Mouse (Mus musculus) adrenal gland, adult 8-10 months (tissue): ENCODE results near the gene Bcar3. TPM values are rescaled to one million over a fixed set of nuclear protein-coding genes. Genes with fewer than 3 reads are reported as not detected.

Experiments used
- DNase-seq: peaks from one replicate; pipeline ENCODE4 v3.0.0; 2022
- total RNA-seq, 4 experiments: library from RNA; stranded (reverse); gene quantifications; 2 replicates each; pipeline ENCODE4 v1.2.4; 2022

Bcar3 gene
- total RNA-seq, 4 experiments from 2014 or later = 64.1 to 91.3 (median 70.4) TPM

DNA sequence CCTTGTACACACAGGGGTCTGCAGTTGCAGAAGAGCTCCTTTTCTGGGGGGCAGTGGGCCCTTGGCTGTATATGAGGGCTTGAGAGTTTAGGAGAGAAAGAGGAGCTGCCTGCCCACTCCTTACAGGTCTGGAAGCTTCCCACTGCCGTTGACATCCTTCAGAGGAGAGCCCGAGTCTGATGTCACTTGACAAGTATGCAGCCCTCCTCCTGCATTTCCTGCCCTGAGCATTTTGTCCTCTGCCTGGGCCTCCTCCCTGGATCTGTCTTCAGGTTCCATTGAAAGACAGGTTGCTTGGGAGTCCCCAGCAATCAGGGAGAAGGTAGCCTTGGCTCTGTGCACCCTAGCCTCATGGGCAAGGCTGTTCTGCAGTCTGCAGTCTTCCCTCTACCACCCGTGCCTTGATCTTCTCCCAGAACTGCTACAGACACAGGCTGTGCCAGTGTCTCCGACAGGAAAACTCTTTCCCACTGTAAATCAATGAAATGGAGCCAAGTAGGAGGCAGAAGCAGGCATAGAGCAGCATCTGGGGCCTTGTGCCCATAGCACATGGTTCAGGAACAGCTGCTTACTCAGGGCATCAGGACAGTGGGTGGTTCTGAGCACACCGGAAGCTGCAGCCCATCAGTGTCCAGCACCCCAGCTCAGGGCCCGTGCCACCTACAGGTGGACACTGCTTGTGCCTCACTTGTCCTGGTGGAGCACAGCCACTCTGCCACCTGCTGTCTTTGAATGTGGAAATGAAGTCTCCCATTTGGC, 221.8 kb downstream of the Bcar3 start:
- no peak for DNase-seq

DNA sequence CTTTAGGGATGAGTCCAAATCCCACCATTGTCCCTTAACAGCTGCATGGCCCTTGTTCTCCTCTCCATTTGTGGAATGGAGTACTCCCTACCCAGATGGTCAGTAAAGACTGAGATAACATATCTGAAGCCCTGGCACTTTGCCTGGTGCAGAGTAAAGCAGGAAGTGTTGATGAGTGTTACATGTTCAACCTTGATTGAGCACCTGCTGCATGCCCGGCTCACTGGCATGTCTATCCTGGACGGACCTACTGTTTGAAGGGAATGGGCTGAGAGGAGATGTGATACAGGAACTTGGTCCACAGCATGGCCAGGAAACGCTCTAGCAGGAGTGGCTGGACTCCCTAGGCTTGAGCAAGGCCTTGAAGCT, 222.4 kb downstream of the Bcar3 start:
- DNase-seq = no peak

DNA sequence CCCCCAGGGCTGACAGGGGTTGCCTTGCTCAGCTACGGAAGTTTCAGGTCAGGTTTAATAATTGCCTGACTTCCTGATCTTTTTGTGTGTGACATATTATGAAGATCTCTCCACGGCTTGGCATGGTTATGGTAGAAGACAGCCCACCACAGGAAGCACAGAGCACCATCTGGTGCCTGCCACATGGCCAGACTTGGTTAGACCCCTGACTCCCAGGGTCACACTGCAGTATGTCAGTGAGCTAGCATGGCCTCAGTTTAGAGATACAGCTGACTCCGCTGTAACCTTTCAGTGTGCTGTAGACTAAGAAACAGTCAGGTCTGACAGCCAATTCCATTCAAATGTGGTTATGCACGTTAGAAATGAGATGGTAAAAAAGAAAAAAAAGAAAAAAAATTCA, 223.8 kb downstream of the Bcar3 start:
- no peak for DNase-seq

DNA sequence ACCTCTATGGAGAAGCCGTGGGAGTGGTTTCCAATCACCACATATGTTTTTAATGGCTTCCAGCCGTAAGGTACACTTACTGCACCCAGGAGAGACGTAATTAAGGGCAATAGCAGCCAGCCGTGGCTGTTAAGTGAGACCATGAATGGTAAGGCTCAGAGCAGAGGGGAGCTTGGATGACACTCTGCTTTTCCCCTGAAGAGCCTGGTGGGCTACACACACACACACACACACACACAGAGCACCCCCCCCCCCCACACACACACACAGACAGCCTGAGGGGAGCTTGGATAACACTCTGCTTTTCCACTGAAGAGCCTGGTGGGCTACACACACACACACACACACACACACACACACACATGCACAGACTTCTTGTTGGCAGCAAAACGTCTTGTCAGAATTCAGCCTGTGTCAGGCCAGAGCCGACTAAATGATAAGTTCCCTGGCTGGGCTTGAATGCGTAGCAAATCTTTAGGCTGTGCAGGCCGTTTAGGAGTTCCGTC, 224.3 kb downstream of the Bcar3 start:
- no peak for DNase-seq

DNA sequence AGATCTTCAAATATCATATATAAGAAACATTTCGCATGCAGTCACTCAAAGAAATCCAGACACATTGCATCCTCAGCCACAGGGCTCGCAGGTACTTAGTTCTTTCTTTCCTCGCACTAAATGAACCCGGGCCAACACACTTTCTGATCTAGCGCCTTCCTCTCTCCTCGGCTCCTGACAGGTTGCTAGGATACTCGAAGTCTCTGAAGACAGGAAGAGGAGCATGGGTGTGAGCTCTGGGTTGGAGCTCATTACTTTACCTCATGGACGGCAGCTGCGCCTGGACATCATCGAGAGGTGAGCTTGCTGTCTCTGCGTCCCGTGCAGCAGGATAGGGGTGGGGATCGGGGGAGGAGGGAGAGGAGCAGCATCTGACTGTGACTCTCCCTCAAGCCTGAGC, 225.1 kb downstream of the Bcar3 start:
- DNase-seq = no peak

DNA sequence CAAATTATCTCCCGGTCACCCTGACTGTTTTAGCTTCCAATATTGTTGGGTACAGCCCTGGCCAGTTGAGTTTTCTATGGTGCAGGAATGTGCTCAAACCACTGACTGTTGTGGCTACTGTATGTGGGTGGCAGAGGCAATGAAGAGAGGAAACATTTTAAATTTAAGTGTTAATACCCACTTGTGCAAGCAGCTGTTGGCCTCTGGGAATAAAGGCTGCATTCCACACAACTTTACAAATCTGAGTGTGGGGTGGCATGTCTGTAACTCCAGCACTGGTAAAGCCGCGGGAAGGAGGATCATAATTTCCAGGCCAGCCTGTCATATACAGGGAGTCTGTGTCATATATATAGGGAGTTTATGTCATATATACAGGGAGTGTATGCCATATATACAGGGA, 226.4 kb downstream of the Bcar3 start:
- no peak for DNase-seq

DNA sequence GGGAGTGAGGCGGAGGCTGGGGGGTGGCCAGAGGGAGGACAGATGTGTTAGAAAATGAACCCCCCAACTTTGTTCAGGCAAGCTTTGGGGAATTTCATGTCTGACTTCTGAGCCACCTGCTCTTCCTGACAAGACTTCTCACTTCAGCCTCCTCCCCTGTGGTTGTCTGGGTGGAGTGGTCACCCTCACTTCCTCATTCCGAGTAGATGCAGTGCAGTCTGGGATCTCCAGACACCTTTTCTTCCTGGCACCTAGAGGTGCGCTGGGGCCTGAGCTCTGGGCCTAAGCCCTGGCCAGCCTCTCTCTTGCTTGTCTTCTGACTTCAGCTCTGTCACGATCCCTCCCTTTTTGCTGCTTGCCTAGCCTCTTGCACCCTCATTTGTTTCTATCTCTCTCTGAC, 226.9 kb downstream of the Bcar3 start:
- DNase-seq = no peak

DNA sequence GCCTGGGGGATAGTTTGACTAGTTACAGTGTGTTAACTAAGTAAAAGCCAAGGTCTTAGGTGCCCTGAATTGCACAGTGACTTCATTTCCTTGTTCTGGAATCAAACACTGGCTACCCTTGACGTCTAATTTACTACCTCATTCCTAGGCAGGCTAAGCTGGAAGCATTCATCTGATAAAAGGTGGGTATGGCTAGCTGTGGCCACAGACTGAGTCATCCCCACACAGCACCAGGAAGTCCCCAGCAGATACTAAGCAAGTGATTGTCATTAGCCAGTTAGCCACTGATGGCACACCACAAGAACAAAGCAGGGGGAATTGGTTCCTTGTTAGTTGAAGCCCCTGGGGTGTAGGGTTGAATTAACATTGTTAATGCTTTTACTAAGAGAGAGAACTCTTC, 227.4 kb downstream of the Bcar3 start:
- no peak for DNase-seq

DNA sequence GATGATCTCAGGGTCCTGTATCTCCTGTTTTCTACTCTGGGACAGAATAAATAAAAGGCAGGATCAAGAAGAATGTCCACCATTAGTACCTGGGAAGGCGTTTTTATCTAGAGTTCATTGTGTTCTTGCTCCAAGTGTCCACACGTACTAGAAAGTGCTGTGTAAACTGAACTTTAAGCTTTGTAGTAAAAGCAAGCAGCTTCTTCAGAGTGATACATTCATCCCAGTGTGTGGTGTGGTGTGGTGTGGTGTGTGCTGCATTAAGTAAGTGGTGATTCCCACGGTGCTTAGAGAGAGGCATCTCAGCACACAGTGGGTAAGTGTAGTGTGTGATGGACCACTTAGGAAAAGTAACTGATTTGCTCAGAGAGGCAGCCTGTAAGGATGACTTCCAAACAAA, 234.5 kb downstream of the Bcar3 start:
- DNase-seq = no peak

DNA sequence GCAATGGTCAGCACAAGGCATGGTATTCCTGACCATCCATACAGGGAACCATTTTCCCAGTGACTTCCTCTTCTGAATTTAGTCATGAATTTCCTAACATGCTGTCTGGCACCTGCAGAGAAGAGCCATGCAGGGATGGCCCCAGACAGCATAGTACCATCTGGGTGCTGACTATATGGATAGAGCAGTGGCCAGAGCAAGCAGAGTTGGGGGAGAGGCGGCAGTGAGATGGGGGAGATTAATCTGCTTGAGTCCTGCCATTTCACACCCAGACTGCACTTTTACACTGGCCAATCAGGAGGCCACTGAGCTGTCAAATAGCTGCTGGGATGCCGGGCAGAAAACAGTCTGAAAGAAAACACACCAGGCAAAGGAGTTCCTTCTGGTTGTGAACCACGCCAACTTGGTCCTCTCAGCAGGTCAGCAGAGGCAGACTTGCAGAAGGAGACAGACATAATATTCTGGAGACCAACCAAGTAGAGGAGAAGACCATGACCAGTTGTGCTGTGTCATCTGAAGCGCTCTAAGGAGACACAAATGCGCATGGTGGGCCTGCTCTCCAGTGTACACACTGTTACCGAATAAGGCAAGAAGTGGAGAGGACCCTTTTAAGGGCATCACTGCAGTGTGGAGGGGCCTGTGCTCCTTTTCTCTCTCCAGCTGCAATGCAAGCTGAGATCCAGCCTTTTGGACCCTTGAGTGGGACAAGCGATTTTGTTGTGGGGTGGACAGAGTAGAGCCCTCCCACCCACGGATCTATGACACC, 242.2 kb downstream of the Bcar3 start:
- no peak for DNase-seq

DNA sequence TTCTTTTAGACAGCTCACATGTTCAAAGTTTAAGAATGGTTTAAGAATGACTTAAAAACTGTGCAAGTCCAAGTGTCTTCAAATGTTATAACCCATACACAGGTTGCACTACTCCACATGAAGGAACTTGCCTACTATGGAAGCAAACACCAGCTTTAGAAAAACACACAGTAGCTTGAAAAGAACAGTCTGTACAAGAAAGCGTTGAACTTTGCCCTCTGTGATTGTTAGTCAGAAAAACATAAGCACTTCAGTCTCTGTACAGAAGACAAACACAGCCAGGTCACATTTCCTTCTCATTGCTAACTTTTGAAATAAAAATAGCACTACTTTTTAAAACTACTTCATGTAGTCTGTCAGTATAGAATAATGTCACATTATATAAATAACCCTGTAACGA, 244.9 kb downstream of the Bcar3 start:
- no peak for DNase-seq

DNA sequence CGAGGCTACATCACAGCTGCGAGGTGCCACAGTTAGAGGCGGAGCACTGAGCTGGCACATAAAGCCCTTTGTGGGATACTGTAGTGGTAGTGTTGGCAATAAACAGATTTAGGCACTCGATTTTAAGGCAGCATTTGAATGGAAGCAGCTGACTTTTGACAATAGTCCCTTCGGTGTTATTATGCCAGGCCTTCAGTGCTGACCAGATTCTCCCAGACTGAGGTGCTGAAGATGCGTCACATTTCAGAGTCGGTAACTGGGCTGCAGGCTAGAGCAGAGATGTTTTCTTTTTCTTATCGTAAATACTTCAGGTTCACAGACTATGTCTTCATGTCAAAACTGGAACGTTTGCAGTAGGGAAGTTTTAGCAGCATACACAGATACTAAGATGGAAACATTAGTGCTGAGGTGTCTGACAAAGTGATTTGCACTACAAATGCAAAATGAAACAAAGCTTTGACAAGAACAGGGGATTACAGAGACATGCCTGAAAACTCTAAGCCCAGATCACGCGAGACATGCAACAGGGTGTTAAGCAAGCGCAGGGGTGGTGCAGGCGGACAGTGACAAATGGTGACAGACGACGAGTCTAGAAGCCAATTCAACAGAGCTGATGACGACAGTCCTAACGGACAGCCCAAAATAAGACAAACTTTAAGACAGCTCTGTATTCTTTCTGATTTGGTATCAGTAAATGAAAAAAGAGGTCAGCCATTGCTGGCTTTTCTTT, 246.2 kb downstream of the Bcar3 start:
- no peak for DNase-seq

DNA sequence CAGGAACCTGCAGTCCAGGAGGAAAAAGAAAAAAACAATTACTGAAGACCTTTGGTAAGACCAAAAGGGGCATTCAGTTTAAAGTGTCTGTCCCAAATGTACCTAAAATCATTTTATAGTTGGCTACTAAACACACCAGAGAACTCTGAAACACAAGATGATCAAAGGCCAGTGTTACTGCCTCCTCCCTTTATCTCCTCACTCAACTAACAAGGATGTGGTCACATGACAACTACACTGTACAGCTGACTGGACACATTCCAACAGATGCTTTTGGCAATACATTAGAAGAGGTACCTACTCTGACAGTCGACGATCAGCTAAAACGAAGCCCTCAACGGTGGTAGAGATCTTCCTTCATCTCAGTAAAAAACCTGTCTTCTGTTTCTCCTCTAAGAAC, 247.0 kb downstream of the Bcar3 start:
- no peak for DNase-seq

DNA sequence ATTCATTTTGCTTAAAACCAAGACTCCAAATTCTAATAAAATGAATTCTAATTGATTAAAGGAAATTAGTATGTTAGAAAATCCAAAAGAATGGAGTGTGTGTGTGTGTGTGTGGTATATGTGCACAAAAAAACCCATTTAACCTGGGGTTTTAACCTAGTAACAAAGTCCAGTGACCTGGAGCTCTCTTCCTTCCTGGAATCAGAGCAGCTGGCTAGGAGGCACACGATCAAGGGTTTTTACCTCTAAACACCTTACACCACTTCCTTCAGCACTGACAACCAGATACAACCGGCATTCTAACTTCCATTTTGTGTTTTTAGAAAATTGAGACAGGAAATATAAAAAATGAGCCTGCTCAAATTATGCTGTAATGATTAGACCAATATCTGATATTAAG, 251.4 kb downstream of the Bcar3 start:
- DNase-seq = no peak

DNA sequence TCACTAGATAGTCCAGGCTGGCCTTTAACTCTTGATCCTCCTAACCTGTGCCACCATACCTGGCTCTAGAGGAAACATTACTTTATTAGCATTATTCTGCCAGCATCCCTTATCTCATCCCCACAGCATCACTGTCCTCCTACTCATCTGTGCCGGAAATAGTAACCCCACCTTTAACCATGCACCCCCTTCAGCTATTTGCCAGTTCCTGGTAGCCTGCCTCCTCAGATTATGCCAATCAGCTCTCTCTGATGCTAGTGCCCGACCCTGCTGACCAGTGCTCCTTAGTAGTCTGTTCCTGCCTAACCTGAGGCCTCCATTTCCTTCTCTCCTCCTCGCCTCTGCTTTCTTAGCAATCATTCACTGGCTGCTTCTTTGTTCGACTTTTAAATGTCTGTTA, 253.5 kb downstream of the Bcar3 start:
- DNase-seq = no peak

DNA sequence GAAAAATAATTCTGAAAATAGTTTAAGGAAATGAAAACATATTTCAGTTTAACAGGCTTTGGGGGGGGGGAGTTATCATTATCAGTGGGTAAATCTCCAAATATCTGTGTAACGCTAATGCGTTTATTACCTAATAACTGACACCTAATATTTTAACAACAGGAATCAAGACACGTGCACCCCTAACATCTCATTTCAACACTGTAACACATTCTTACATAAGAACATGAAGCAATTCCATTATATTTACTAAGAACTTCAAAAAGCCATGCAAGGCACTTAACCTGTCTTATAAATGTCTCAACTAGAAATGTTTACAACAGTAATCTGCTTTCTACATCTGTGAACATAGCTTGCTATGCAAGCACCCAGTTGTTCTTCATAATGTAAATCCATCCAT, 257.2 kb downstream of the Bcar3 start:
- no peak for DNase-seq

DNA sequence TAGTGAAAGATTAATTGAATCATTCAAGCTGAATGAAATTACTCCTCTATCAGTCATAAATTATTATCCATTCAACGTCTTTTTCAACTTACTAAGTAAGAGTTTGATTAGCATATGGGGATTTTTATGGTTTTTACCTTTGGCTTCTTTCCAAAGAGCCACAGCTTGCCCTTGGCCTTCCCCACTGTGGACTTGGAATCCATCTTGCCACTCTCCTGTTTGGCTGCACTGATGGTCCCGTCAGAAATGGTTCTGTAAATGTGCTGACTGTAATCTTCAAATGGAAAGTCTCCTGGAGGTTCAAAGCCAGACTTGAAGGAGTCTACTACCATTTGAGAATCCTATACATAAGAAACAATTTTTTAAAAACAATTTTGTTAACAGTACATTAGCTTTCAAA, 263.8 kb downstream of the Bcar3 start:
- no peak for DNase-seq

DNA sequence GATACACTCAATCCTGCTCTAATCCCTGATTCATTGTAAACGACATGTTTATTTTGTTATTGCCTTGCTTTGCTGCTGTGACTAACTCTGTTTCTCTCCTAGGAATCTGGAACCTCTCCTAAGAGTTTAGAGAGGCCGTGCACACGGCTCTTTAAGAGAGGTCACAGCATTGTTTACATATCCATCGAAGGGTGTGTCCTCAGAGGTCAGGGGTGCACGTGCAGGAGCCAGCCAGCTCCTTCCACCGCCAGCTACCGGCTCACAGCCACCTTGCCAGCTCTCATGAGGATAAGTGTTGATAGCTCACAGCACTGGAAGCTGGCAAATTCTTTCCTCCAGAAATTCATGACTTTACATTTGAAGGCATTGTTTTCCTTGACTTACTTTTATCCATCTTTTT, 271.3 kb downstream of the Bcar3 start:
- no peak for DNase-seq

DNA sequence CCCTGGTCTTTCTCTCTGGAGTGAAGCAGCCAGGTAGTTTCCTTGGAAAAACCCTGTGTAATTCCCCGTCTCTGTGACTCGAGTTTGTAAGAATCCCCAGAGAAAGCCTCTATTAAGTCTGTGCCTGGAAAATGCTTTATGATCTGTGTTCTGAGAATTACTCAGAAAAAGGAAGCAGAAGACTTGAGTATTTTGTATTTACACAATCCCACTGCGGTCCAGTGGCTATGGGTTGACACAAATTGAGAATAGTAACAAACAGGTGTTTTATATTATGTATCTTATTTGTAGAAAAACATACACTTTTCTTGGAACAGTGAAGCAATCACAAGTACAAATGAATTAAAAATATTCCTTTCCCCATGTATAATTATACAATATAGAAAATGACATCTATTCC, 272.2 kb downstream of the Bcar3 start:
- DNase-seq = no peak

DNA sequence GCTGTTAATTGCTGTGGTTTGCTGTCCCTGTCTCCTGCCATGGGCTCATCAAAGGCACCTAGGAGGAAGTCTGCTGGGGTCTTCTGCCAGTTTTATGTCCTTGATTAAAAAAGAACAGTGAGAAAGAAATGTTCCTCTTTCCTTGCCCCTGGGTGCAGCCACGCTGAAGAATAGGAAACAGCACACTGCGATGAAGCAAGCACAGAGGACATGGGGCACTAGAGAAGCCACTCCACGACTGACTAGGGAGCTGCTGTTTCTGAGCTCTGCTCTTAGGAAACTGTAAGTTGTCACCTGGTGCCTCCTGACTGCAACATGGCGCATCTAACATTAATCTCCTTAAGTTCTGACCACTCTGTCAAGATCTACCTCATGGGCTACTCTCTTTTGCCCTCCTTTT, 272.6 kb downstream of the Bcar3 start:
- DNase-seq = no peak

DNA sequence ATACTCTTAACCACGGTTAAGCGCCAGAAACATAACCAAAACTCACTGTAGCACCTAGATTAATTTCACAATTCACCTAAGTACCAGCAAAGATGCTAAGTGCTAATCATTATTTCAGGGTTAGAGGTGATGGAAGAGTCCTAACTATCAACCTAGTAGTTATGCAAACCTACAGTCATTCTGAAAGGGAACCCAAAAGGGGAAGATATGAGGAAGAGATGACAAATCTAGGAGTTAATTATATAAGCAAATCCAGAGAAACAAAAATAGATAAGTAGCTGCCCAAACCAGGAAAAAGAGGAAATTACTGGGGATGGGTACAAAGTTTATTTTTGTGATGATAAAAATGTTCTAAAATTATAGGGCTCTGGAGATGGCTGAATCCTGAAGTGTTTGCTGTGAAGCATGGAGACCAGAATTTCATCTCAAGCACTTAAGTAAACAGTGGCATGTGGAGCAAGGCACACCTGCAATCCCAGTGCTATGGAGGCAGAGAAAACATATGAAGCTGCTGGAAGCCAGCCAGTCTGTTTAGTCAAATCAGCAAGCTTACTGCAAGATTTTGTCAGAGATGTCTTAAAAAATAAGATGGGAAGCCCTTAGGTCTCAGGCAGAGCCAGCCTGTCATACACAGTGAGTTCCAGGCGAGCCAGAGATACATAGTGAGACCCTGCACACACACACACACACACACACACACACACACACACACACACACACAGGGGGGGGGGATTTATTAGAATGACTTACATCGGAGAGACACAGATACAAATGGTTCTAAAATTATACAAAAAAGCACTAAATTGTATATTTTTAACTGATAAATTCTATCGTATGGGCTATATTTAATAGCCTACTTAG, 279.7 kb downstream of the Bcar3 start:
- DNase-seq = no peak

DNA sequence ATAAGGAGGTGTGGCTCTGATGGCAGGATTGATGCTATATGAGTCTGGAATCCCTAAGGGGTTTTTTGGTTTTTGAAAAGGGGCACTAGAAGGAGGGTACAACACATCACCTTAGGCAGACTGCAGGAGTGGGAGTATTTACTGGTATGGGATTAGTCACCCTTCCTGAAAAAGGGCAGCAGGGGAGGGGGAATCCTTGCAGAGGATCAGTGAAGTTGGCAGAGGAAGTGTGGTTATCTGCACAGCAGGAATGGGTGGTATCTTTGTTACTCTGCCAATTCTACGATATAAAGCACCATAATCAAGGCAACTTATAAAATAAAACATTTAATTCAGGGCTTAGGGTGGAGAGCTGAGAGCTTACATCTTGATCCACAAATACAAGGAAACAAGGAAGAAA, 281.0 kb downstream of the Bcar3 start:
- no peak for DNase-seq

DNA sequence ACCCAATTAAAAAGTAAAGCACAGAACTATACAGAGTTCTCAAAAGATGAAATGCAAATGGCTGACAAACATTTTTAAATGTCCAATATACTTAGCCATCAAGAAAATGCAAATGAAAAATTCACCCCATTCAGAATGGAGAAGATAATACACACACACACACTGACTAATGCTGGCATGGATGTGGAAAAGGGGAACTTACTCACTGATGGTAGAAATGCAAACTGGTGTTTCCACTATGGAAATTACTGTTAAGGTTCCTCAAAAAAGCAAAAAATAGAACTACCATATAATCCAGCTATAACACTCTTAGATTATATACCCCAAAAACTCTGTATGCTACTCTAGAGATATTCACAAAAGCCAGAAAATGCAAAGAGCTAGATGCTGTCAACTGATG, 283.4 kb downstream of the Bcar3 start:
- no peak for DNase-seq
